Mouse (Mus musculus) ES-Bruce4 (cell line): ENCODE measurements at regions not wholly inside any gene's neighbourhood (a gene's known extent, or its start where the extent isn't known, plus 50 kb on each side); places are given as distances from the start of the nearest gene placed in this dataset.

ENCODE experiments used
- H3K27ac ChIP-seq: 2 replicates; pipeline ENCODE4 v1.5.1; 2012; ENCODE audit warnings: low read length, inconsistent platforms; ENCODE audit not compliant: insufficient read depth
- H3K27me3 ChIP-seq: 2 replicates; pipeline ENCODE4 v1.6.1; 2012; ENCODE audit warnings: mild to moderate bottlenecking, low read length, inconsistent platforms; ENCODE audit not compliant: control insufficient read depth, poor library complexity, insufficient read depth, severe bottlenecking
- H3K36me3 ChIP-seq: 2 replicates; pipeline ENCODE4 v1.6.1; 2012; ENCODE audit warnings: inconsistent platforms, mild to moderate bottlenecking, low read length, moderate library complexity; ENCODE audit not compliant: control insufficient read depth, poor library complexity, insufficient read depth, severe bottlenecking
- H3K4me1 ChIP-seq: one replicate; pipeline ENCODE4 v1.8.1; 2011; ENCODE audit warnings: low read length; ENCODE audit not compliant: control insufficient read depth, insufficient read depth
- H3K4me3 ChIP-seq: 2 replicates; pipeline ENCODE4 v1.5.1; 2011; ENCODE audit warnings: low read depth, mild to moderate bottlenecking, low read length
- H3K9ac ChIP-seq: 2 replicates; pipeline ENCODE4 v1.6.1; 2012; ENCODE audit warnings: low read depth, mild to moderate bottlenecking, inconsistent platforms; ENCODE audit not compliant: poor library complexity, severe bottlenecking
- H3K9me3 ChIP-seq: replicated peaks from 2 replicates; pipeline ENCODE4 v1.6.1; 2012; ENCODE audit warnings: mild to moderate bottlenecking, low read length, inconsistent platforms; ENCODE audit not compliant: control insufficient read depth, poor library complexity, insufficient read depth, severe bottlenecking
- CTCF ChIP-seq: IDR thresholded peaks from one replicate; pipeline ENCODE4 v1.8.1; 2011; ENCODE audit warnings: low read depth, low read length
- EP300 ChIP-seq: IDR thresholded peaks from 2 replicates; pipeline ENCODE4 v1.6.1; 2011; ENCODE audit warnings: low read depth, low read length; ENCODE audit not compliant: insufficient read depth
- POLR2A ChIP-seq: IDR thresholded peaks from one replicate; pipeline ENCODE4 v1.8.1; 2011; ENCODE audit warnings: low read length; ENCODE audit not compliant: insufficient read depth

- TF ChIP-seq CTCF = no peak
- TF ChIP-seq EP300 = no peak
- TF ChIP-seq POLR2A = no peak
- Histone ChIP-seq H3K4me3 (no peak overlapping the region), H3K27me3 (no peaks in the 10 kb centered on the region), H3K9ac (no peak overlapping the region), H3K4me1 (no peaks in the 10 kb centered on the region), H3K27ac (no peak overlapping the region), H3K36me3 (no peaks in the 10 kb centered on the region), H3K9me3 (no peaks in the 10 kb centered on the region)
Measured at GRCm38 (mm10) chr10:117522373-117522772, 106.9 kb upstream of the Cpm start.

- Histone ChIP-seq H3K9me3 (no peaks in the 10 kb centered on the region), H3K27ac (no peak overlapping the region), H3K4me3 (no peak overlapping the region), H3K4me1 (no peaks in the 10 kb centered on the region), H3K9ac (no peak overlapping the region), H3K36me3 (no peaks in the 10 kb centered on the region), H3K27me3 (no peaks in the 10 kb centered on the region)
- no peak for TF ChIP-seq EP300
- TF ChIP-seq POLR2A = no peak
- TF ChIP-seq CTCF = no peak
Measured at GRCm38 (mm10) chr10:117521315-117522270, 107.7 kb upstream of the Cpm start.

- H3K4me3 ChIP-seq = no peak overlapping the region
- H3K9me3 ChIP-seq = no peaks in the 10 kb centered on the region
- no peaks in the 10 kb centered on the region for H3K4me1 ChIP-seq
- TF ChIP-seq POLR2A (no peak), EP300 (no peak), CTCF (no peak)
- H3K27ac ChIP-seq = no peak overlapping the region
- no peaks in the 10 kb centered on the region for H3K27me3 ChIP-seq
- no peaks in the 10 kb centered on the region for H3K36me3 ChIP-seq
- no peak overlapping the region for H3K9ac ChIP-seq
Measured at GRCm38 (mm10) chr10:117520536-117521314, 108.6 kb upstream of the Cpm start.

GRCm38 (mm10) chr10:117519670-117520535 is 109.4 kb upstream of the Cpm start:
- H3K4me3 ChIP-seq = no peak overlapping the region
- H3K4me1 ChIP-seq = no peaks in the 10 kb centered on the region
- H3K9me3 ChIP-seq = no peaks in the 10 kb centered on the region
- H3K27ac ChIP-seq = no peak overlapping the region
- H3K36me3 ChIP-seq = no peaks in the 10 kb centered on the region
- no peak overlapping the region for H3K9ac ChIP-seq
- TF ChIP-seq POLR2A (no peak), EP300 (no peak), CTCF (no peak)
- H3K27me3 ChIP-seq = no peaks in the 10 kb centered on the region

- TF ChIP-seq POLR2A = no peak
- TF ChIP-seq EP300 = no peak
- TF ChIP-seq CTCF = no peak
- Histone ChIP-seq H3K27ac (no peak overlapping the region), H3K4me1 (no peaks in the 10 kb centered on the region), H3K9ac (no peak overlapping the region), H3K27me3 (no peaks in the 10 kb centered on the region), H3K36me3 (no peaks in the 10 kb centered on the region), H3K4me3 (no peak overlapping the region), H3K9me3 (no peaks in the 10 kb centered on the region)
Measured at GRCm38 (mm10) chr10:117518793-117519669, 110.3 kb upstream of the Cpm start.
